Mouse (Mus musculus) brain, embryonic 14.5 days (tissue): ENCODE results near the gene Pygo2.

Experiments
- CTCF ChIP-seq: fragments of 200-500 bp; IDR thresholded peaks from 2 replicates; pipeline ENCODE4 v1.5.1; 2012; ENCODE audit warnings: inconsistent platforms, mild to moderate bottlenecking, moderate library complexity, borderline replicate concordance; ENCODE audit not compliant: insufficient read depth, insufficient read length; ENCODE audit errors: extremely low read depth
- POLR2A ChIP-seq: fragments of 200-500 bp; IDR thresholded peaks from 2 replicates; pipeline ENCODE4 v1.6.1; 2012; ENCODE audit warnings: mild to moderate bottlenecking, inconsistent platforms, borderline replicate concordance; ENCODE audit not compliant: poor library complexity, insufficient read depth, insufficient read length, severe bottlenecking; ENCODE audit errors: extremely low read depth

GRCm38 (mm10) chr3:89416158-89416557, 13.9 kb upstream of the Pygo2 start:
- TF ChIP-seq CTCF (no peak), POLR2A (no peak)
